Mouse (Mus musculus): ENCODE data around the gene Actg2. TPM values are rescaled to one million over a fixed set of nuclear protein-coding genes. Genes with fewer than 3 reads are reported as not detected.
"Not testable (repeated sequence)": the region's sequence is repeated elsewhere in the genome, so short reads cannot be mapped to it uniquely, and the experiment has no call there.

Actg2 gene
- total RNA-seq (2021) = under 1 TPM in 1 of 2 experiments, not detected in 1; 0.56 TPM

DNA sequence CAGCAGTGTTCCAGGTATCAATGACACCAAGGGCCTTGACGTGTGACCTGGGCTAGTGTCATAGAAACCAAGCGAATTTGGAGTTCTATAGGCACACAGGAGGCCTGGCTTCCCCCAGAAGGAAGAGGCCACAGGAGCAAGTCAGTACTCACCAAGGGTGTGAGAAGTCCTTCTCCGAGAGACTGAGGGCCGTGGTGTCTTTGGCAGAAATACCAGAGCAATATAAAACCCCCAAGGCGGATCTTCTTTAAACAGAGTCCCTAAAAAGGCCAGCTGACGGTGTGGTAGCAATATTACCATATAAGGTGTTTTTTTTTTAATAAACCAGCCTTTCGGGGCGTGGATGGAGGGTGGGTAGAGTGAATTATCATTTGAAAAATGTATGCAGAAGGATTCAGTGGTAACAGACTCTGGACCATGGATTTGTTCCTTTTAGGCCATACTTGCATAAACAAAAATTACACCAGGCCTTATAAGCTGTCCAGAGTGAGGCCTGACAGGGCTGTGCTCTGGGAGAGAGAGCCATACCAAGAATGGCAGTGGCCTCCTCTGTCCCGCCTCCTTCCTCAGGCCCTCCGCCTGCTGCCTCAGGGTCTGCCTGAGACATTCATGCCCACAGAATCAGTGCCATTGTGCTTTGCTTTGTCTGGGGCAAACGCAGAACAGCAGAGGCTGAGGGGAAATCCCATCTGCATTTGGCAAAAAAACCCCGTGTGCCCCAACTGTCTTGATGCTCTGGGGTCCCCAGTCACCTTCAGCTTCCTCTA, at the start of gene Actg2:
Gene Actg2, minus strand, starts transcription at position 238 of the 767 bp plus-strand sequence.
- intact Hi-C loops (cut with DNase I) = no loop called here
- no peak for DNase-seq

DNA sequence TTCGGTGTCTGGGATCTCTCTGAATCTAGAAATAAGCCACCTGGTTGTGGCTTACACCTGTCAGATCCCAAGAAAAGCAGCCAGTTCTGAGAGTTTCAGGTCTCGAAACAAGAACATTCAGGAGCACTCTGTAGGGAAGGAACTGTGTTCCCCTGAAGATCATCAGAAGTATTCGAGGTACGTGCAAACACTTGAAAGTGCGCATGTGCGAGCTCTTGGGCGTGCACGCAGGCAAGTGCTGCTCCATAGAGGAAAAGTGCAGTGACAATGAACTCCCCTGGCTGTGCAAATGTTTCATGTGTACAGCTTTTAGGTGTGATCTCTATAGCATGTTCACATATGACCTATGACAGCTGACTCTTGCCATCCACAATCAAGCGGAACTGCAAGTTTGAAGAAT, 49.3 kb upstream of the Actg2 start:
- DNase-seq = not testable (repeated sequence)
- intact Hi-C loops (cut with DNase I) = loop anchor here (2.0 kb wide), 1 partner anchor 87 kb away; no protein-coding TSS in a partner anchor

DNA sequence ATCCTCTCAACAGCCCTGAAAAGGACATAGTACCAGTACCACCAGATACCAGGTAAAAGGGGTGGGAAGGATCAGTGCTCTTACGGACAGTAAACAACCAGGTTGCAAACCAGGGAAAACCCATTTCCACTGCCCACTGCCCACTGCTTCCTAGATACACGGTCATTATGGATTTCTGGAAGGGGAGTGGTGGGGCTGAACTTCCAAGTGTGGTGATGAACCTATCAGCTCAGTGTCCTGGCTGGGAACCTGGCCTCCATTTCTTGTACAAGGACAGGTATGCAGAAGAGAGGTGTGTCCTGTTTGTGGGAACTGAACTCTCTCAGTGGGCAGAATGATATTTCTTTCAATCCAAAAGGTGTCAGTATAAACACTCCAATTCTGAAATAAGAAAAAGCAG, 47.5 kb upstream of the Actg2 start:
- DNase-seq = no peak
- intact Hi-C loops (cut with DNase I) = no loop called here

DNA sequence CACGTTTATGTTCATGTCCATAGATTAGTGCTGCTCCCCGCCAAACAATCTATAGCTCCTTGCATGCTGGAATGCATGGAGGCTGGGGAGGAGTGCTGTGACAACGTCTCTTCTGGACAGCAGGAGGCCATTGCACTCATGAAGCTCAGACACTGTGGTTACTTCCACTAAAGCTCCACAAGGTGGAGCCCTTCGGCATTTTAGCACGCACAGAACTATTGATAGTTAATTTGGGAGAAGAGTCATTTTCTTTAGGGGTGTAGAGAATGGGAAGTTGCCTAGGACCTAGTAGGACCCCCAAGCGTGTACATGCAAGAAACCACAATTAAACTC, 46.8 kb upstream of the Actg2 start:
- DNase-seq = peak; percentile 26

DNA sequence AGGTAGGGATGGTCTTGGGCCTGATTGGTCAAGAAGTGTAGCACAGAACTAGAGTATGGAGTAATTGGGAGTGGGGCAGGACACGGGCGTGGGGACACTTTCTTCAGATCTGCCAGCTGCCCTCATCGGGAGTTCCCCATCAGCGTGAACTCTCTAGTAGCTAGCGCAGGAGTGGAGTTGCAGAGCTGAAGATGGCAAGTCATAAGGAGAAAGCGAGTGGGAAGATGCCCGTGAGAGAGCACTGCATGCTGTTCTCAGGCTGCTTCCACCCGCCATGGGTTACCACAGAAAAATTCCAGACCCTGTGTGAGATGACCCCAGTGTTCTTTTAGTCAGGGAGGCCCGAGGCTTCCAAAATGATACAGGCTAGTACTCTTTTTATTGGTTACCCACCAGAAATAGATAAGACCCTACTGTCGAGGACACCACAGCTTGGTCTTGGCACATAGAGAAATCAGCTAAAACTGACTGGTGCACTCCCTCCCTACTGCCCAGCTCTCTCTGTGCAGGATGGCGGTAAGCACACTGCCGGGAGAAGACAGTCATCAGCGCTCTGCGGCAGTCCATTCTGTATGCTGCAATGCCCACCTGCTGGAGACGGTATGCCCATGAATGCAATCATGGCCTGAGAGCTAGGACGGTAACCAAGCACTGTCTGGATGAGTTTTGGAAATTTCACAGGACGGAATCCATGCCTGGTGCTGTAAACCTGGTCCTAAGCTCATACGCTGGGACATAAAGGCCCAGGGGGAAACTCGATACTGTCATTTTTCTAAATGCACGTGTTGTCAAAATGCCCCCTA, 46.3 kb upstream of the Actg2 start:
- intact Hi-C loops (cut with DNase I) = no loop called here

More for the DNA sequence above, 46.8 kb upstream of the Actg2 start:
- intact Hi-C loops (cut with DNase I) = no loop called here

DNA sequence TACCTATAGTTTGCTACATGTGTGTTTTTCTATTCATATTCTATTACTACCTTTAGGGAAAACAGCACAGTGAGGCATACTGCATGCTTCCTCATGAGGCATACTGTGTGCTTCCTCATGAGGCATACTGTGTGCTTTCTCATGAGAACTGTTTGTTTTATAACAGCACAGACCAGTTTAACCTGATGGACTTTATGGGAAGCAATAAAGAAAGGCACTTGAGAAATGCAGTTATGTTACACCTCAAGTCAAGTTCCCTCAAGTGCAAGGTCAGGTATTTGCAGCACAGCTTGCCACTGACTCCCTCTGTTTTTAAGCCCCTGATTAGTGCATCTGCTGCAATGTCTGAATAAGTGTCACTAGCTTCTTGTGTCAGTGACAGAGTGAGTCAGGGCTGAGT, 41.5 kb upstream of the Actg2 start:
- intact Hi-C loops (cut with DNase I) = no loop called here
- DNase-seq = no peak

More for the DNA sequence above, 46.3 kb upstream of the Actg2 start:
- DNase-seq = no peak

DNA sequence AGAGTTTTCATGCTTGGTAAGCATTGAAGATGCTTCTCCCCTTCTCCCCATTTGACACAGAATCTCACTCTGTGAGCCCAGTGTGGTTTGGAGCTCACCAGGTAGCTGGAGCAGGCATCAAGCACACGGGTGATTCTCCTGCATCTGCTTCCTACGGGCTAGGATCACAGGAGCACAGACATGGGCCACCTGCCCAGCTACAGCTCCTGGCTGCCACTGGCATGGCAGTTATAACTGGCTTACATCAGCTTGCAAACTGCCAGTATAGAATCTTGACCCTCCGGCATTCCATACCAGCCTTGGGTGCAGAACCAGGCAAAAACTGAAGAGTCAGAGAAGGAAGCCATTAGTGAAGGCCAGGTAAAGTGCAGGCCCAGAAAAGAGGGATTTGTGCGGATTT, 39.5 kb upstream of the Actg2 start:
- intact Hi-C loops (cut with DNase I) = no loop called here
- DNase-seq = no peak

DNA sequence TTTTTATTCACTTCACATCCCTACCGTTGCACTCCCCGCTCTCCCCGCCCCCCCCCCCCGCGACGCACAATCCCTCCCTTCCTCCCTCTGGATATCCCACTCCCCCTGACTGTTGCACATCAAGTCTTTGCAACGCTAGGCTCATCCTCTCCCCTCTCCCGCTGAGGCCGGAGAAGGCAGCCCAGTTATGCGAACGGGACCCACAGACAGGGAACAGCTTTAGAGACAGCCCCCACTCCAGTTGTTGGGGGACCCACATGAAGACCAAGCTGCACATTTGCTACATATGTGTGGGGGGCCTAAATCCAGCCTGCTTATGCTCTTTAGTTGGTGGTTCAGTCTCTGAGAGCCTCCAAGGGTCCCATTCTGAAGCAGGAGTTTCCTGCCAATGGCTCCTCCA, 36.6 kb upstream of the Actg2 start, which contains the start of gene Stambp:
Gene Stambp, minus strand, starts transcription at position 59 of the 400 bp plus-strand sequence.
- intact Hi-C loops (cut with DNase I) = no loop called here
- DNase-seq = peak; percentile 24

DNA sequence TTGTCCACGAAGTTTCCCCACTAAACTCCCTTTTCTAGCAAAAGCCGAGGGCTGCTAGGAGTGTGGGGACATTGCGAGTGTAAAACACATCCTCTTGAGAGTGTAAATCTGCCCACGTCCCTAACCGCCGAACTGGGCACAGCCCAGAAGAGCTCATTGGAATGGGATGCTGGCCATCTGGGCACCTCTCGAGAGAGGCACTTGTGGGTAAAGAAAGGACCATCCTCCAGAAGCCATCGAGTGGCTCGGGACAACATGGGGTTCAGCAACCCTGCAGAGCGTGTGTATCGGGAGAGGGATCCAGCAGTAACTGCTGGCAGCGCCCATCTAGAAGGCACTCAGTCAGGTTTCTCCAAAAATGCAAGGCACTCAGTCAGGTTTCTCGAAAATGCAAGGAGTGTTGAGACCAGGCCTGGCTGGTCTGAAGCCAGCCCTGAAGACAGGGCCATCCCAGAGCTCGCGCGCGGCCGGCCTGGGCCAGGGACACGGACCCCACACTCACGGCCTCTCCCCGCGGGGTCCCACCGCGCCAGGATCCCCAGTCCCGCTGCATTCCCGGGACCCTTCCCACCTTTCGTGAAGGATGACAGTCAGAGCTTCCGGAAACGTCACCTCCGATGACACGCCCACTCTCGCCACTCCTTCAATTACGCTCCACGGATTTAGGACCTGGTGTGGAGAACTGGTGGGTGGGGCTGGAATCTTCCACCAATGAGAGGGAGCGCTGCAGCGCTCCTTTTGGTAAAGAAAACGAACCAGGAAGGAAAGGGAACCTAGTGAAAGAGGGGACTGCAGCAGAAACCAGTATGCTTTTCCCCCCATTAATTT, 36.0 kb upstream of the Actg2 start:
- intact Hi-C loops (cut with DNase I) = no loop called here
- DNase-seq = peak; percentile 88

DNA sequence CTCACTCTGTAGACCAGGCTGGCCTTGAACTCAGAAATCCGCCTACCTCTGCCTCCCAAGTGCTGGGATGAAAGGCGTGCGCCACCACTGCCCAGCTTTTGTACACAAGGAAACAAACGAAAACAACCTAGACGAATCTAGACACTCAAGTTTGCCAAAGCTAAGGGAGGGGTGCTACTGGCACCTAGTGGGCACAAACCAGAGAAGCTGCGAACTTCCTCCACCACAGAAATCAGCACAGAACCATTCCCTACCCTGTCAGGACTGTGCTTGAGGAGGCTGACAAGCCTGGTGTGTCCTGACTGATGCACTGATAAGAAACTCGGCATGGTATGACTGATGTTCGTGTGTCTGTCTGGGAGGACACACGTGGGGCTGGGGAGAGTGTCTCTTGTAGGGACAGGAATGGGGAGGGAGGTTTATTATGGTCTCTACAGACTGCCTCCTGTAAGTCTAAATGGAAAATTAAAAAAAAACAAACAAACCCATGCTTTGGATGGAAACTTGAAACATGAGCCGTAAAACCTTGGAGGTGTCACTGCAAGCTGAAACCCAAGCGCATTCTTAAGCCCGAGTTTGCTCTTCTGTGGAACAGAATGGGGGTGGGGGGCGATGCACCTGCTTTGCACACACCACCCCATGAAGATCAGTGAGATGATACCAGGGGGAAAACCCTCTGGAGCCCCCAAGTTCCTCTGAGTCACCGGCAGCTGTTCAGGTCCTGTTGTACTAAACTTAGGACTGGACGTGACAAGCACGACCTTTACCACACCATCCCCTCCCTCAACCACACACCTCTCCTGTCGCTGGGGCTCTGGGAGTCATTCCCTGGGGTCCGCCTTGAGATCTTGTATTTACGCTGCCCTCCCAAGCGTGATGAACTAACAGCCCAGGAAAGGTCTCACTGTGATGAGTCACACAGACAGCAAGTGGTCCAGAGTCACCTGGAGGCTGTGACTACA, 33.1 kb upstream of the Actg2 start:
- intact Hi-C loops (cut with DNase I) = no loop called here
- DNase-seq = no peak

DNA sequence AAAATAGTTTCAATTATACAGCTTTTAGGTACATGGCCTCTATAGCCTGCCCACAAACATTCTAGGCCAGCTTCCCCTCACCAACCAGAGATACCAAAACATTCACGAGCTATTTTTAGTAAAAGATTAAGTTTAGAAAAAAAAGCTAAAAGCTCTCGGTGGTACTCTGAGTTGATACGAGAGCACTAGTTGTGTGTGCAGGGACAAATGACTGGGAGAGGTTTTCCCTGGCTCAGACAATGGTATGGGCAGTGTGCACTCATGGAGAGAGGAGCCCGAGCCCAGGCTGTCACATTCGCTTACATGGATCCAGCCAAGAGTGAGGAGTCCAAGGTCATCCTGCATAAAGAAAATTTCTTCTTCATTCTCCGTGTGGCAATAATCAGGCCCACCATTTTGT, 19.9 kb upstream of the Actg2 start:
- DNase-seq = no peak
- intact Hi-C loops (cut with DNase I) = no loop called here

DNA sequence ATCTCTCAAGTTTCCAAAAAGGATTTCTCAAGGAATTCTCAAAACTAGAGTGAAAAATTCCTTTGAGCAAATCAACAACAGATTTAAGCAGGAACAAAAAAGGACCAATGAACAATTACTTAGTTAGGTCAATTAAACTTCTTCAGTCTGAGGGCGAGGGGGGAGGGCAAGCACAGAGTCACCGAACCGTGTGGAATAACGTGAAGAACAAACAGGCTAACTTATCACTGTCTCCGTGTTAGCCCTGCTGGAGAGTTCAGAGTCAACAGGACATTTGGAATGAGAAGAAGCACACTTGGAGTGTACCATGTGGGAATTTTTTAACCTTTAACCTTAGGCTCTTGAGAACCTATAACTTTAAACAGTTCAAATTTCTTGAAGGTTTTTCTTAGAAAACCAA, 12.3 kb upstream of the Actg2 start:
- intact Hi-C loops (cut with DNase I) = no loop called here
- DNase-seq = no peak

DNA sequence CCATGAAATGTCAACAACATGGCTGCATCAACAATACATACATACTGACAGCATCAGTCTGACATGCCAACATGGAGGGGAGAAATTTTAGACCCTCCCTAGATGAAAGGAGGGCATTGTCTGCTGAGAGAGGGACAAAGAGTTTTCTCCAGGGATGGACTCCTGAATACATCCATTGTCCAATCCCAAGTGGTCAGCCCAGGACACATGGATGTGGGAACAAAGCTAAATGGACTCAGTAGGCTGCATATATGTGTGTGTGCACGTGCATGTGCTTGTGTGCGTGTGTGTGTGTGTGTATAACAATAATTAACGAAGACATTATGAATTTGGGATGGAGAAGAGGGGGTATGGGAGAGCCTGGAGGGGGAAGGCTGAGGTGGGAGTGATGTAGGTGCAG, 9.7 kb upstream of the Actg2 start:
- intact Hi-C loops (cut with DNase I) = no loop called here
- no peak for DNase-seq

DNA sequence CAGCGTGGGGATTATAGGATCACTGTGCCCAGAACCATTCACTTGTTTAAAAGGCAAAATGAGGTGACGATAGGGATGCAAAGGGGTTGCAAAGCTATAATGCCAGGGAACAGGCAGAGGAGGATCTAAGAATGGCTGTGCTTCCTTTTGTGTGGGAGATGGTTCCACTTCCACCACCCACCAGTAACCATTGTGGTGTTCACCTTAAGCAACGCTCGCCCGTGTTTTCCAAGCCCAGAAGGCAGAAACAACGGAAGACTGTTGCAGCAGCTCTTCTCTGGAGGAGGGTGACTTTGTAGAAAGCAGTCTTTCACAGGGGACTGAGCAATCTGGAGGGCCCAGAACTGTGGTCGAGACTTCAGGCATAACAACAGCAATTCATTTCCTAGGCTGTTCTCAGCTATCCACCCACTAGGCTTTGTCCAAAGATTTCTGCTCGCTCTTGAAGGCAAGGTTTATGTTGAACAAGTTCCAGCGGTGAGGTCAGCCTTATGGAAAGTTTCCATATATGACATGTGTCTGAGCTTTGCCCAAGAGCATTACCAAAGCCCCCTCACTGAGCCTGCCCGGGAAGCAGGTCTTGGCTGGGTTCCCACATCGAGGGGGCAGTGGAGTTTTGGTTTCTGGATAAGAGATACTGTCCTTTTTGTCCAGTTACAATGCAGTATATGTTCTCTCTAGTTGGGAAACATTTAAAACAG, 5.8 kb upstream of the Actg2 start:
- DNase-seq = peak; percentile 21
- intact Hi-C loops (cut with DNase I) = no loop called here

DNA sequence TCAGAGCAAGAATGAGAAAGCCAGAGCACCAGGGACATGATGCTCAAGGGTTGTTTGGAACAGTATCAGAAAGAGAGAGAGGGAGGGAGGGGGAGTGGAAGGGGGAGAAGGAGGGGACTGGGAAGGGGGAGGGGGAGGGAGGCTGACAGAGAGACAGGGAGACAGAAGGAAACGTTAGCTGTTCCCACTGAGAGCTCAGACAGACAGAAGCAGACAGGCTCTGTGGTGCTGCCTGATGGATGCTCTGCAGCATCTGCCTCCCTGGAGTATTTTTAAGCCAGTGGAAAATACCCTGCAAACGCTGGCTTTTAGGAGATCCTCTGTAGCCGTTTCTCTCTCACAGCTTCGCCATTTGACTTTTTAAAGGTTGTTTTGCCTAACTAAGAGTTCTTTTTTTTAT, 4.0 kb upstream of the Actg2 start:
- peak; percentile 53 for DNase-seq
- intact Hi-C loops (cut with DNase I) = no loop called here

DNA sequence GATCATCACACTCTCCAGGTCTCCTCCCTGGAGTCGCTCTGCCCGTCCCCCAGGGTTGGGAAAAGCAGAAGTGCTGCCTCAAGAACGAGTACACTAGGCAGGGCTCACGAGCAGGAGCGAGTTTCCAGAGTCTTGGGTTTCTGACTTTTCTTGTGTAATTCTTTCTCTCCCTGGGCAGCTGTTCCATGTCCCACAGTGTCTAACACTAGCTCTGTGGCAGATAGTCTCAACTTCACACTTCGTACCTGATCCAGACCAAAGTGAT, 662 bp upstream of the Actg2 start:
- DNase-seq = no peak
- intact Hi-C loops (cut with DNase I) = no loop called here

DNA sequence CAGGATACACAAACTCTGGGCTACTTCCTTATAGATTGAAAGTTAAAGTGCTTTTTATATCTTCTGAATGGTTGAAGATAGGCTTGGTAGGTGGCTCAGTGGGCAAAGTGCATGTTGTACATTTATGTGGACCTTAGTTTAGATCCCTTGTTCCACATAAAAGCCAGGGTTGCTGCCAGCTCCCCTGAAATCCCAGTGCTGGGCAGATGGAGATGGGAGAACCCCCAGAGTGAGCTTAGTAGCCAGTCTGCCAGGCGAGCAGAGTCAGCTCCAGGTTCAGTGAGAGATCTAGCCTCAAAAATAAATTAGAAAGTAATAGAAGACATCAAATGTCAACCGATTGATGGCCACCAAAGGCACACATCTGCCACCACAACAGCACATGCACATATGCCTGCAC, 3.5 kb downstream of the Actg2 start:
- peak; percentile 6 for DNase-seq
- intact Hi-C loops (cut with DNase I) = no loop called here

DNA sequence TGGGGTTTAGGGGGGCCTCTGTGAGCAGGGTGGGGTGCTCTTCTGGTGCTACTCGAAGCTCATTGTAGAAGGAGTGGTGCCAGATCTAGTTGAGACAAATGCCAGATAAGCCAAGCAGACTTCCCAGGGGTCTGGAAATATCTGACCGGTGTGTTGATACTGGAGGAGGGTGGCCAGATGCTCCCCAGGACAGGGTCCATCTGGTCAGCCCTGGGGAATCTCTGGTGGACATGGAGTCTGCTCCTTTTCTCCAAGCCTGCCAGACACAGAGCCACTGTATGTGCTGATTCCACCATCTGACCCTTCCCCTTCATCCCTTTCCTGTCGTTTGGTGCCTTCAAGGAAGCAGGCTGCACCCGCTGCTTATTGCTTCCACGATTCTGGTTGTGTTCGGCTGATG, 12.9 kb downstream of the Actg2 start:
- intact Hi-C loops (cut with DNase I) = no loop called here
- no peak for DNase-seq

DNA sequence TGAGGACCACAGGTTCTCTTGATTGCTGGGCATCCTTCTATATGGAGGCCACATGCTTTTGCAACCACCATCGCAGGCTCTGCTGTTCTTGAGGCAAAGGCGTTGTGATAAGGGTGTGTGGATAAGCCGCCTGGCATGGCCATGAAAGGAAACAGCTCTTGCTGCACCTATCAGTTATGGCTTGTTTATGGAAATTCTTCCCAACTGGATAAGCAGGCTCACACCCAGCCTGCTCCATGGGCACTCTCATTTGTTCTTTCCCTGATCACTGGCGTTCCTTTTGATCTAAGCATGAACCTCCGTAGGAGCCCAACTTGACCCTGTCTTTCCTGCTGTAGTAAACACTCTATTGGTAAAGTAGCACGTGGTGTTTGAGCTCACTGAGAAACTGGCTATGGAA, 14.3 kb downstream of the Actg2 start:
- no peak for DNase-seq

DNA sequence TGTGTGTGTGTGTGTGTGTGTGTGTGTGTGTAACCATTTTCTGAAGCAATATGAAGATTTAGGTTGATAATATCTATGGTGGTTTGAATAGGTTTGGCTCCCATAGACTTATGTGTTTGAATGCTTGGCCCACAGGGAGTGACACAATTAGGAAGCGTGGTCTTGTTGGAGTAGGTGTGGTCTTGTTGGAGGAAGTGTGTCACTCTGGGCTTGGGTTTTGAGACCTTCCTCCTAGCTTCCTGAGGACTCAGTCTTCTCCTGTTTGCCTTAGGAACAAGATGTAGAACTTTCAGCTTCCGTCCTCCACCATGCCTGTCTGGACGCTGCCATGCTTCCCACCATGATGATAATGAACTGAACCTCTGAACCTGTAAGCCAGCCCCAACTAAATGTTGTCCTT, 17.4 kb downstream of the Actg2 start:
- no peak for DNase-seq

More for the DNA sequence above, 14.3 kb downstream of the Actg2 start:
- intact Hi-C loops (cut with DNase I) = no loop called here

More for the DNA sequence above, 17.4 kb downstream of the Actg2 start:
- intact Hi-C loops (cut with DNase I) = no loop called here
